Mouse (Mus musculus) CH12F3 (cell line): ENCODE measurements around the gene Casc3.

Experiments used
- in situ Hi-C: fragments of 300-500 bp; cut with MboI; formaldehyde crosslinking; loops from 2 replicates; pipeline ENCODE4 v1.14.3; 2020; ENCODE audit warnings: low sequenced_read_pairs

The Casc3 gene

GRCm38 (mm10) chr11:98863028-98863750 is 58.5 kb downstream of the Casc3 start, which contains the start of gene Wipf2:
Gene Wipf2 (plus strand): TSS chr11:98863638.
- in situ Hi-C loops, result no loop called here

- in situ Hi-C loops, result no loop called here
Measured at GRCm38 (mm10) chr11:98863751-98864429, 59.2 kb downstream of the Casc3 start.

- in situ Hi-C loops, result no loop called here
Measured at GRCm38 (mm10) chr11:98867293-98867692, 62.6 kb downstream of the Casc3 start.

GRCm38 (mm10) chr11:98869906-98870305 is 65.2 kb downstream of the Casc3 start:
- in situ Hi-C loops, result no loop called here

GRCm38 (mm10) chr11:98870791-98871190 is 66.1 kb downstream of the Casc3 start:
- in situ Hi-C loops, result no loop called here

DNA sequence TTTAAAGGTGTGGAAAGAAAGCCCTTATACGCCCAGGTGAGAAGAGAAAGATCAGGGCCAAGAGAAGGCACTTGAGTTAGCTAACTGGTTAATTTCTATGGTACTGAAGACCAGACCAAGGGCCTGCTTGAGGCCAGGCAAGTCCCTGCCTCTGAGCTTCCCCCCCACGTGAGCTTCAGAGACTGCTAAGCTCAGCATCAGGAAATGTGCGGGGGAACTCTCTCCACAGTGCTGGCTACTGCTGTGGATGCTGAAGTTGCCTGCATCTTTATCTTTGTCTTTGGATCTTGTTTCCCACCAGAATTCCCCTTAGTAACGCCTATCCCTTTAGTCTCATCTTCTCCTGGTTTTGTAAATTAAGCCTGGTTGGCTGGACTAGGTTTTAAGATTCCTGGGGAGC is 66.7 kb downstream of the Casc3 start:
- in situ Hi-C loops, result no loop called here

- in situ Hi-C loops, result no loop called here
Measured at GRCm38 (mm10) chr11:98872040-98872439, 67.3 kb downstream of the Casc3 start.

GRCm38 (mm10) chr11:98873900-98874299 is 69.2 kb downstream of the Casc3 start:
- in situ Hi-C loops, result no loop called here

DNA sequence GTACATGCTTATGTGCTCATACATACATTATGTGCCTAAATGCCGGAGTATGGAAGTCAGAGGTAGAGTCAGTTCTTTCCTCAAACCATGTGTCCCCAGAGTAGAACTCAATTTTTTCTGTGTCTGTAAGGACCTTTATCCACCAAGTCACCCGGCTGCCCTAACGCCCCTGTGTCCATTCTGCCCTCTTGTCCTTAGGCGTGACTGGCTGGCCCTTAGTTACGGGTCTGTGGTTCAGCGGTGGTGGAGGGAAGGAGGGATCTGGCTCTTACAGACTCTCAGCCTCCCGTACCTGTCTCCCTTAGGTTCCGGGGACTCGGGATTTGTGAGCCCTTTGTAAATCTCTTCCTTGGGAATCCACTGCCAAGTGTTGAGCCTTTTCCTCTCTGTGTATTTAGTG is 72.3 kb downstream of the Casc3 start:
- in situ Hi-C loops, result no loop called here
